Mouse (Mus musculus) right cerebral cortex, postnatal 14 days (tissue): ENCODE results near the gene Slc26a5.

Source experiments
- DNase-seq: peaks from one replicate; pipeline ENCODE4 v3.0.0; 2022

Gene Slc26a5

DNA sequence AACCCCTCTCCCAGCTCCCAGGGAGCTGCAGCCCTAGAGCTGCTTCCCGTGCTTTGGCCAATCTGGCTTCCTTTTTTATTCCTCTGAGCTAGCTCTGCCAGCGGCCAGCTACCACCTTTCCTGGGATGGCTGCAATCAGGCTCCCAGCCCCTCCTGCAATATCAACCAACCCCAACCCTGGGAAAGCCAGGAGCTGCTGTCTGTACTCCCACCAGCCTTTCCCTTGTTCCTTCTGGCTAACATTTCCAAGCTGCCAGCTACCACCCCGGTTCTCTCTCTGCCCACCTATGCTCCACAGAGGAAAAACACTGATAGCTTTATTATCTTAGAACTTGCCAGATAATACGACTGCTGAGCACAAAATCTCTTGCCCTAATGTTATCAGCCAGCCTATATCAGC lies 60.6 kb downstream of the Slc26a5 start:
- no peak for DNase-seq

DNA sequence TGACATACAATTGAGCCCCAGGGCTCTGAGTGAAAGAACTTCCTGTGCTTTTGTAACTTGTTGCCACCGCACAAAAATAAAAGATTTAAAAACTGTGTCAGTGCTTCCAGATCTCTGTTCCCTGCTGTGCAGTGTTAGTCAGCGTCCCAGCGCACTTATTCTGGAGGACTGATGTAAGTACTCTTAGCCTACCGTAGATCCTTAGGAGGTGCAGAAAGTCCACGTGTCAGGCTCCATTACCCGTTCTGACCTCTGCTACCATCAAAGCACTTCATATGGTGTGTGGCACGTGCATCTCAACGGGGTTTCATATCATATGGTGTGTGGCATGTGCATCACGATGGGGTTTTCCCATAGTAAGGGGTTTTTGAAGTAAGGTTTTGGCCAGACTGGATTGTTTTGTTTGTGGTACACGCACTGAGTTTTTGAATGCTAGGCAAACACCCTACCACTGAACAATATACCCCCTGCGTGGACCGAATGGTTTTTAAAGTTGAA lies 61.7 kb downstream of the Slc26a5 start:
- DNase-seq: no peak

DNA sequence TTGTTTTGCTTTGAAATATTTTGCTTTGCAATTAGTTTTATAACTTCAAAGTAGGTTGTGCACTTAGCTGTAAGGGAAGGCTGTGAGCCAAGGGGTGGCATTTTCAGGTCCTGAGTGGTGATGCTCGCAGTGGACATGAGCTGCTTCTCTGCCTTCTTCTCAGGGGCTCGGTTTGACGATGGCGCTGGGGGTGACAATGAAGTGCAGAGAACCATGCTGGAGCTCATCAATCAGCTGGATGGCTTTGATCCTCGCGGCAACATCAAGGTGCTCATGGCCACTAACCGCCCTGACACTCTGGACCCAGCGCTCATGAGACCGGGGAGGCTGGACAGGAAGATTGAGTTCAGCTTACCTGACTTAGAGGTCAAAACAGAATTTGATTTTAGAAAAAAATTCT lies 62.5 kb downstream of the Slc26a5 start:
- DNase-seq: no peak

DNA sequence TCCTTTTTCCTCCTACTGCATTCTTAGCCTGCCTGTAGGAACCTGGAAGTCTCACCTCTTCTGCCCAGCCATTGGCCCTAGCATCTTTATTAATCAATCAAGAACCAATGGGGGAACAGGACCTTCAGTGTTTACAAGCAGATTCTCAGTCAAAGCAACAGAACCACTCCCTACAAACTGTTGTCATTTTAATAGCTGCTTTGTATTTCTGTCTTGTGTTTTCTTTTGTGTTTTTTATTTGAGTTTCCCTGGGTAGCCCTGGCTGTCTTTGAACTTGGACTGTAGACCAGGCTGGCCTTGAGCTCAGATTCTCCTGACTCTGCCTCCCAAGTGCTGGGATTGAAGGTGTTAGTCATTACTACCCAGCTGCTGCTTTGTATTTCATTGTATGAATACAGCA lies 73.2 kb downstream of the Slc26a5 start:
- no peak for DNase-seq

DNA sequence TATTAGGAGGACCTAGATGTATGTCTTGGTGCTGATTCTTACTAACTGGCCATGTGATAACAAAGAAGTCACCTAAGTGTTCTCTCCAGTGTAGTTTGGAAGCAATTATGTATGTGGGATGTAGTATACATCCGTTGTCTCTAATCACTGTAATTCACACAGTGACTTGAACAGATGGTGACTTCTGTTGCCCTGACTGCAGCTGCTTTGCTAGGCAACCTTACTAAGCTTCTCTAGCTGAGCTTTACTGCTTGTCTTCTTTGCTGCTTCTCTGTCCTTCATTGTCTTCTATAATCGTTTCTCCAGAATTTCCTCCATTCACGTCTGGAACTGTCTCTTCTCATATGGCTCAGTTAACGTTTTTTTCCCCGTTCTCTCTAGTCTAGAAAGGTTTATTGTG lies 76.3 kb downstream of the Slc26a5 start:
- DNase-seq: no peak

DNA sequence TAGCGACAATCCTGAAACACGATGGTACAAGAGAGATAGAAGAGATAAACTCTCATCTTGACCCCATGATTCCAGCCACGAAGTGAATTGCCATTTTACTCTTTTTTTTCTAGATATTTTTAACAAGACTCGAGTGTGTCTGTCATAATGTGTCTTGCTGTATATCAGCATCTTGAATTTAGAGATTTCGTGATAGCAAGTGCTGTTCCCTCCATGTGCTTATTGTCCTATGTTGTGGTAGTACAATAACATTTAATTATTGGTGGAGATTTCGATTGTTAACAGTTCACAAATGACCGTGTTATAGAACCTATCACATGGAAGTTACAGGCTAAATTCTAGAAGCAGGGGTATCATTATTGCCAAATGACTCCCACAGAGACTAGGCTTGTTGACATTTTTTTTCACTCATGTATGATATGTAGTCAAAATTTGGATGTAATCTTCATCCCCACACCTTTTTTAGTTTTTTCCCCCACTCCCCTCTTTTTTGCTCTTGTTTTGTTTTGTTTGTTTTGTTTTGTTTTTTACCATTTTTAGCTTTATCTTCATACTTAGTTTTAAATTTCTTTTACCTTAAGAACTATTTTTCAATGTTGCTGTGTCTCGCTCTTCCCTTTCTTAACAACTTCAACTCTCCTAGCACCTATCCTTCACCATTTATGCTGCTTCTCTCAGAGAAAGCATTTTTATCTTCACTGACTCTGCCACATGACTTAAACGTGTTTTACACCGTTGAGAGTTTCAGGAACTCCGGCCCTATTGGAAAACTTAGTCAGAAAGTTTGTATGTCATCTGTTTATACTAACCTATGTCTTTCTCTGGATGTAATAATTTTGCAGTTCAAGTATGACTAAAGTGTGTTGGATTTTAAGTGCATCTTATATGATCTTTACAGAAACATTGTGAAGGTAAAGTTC lies 78.0 kb downstream of the Slc26a5 start:
- DNase-seq: no peak

DNA sequence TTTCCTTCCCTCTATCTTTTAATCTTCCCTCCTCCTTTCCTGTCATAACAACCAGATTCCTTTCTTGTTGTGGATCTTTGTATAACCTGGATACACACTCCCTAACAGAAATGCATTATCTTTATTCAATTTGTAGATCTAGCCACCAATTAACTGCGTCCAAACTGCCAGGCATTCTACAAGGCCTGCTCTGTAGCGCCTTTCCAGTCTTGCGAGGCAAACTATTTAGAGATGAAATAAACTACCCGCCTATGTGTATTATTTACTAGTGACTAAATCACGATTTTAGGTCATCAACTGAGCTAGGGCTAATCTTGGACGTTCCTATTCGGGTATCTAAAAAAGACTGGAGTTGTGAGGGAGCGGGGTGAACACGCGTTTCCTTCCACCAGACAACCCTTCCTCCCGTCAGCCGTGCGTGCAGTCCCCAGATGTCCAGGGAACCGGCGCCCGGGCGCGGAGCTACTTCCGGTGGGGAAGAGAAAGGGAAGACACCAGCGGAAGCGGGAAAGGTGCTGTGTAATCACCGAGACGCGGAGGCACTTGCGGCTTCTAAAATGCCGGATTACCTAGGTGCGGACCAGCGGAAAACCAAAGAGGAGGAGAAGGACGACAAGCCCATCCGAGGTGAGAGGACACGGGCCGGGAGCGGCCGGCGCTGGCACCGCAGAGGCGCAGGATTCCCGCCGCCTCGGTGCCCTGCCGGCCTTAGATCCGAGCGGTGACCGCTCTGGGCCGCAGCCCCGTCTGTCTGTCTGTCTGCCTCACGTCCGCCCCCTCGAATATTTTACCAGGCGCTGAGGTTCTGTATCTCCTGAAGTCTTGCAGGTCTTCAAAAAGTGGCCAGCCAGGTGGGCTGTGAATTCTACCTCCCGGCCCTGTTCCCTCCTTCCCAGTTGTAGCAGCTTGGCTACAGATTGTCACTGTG lies 78.9 kb downstream of the Slc26a5 start:
- peak; percentile 92 for DNase-seq

DNA sequence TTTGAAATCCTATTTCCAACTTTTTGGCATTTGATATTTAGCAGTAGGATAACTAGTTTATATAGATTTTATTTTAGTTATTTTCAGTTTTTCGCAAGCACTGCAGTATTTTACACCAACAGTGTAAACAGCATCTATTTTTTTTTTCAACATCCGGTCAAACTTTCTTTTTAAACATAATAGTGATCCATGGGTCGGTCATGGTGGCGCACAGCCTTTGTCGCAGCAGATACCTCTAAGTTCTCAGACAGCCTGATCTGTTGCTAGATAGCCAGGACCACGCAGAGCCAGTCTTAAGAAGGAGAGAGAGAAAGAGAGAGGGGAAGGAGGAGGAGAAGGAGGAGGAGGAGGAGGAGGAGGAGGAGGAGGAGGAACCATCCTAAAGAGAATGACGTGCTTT lies 79.6 kb downstream of the Slc26a5 start:
- no peak for DNase-seq

DNA sequence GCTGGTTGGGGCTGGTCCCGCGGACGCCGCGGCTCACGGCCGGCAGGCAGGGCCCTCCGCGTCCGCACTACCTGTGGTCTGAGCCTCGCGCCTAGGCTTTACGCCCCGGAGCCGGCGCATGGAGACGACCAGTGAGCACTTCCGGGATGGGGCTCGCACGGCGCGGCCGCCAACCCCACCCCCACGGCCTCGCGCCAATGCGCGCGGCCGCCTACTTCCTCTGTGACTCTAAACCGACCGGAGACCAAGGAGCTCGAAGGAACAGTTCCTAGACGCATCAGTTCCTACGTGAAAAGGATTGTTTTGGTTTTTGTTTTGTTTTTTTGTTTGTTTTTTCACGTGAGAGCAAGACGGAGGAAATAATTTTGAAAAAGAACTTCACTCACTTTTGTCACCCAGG lies 80.4 kb downstream of the Slc26a5 start, which contains the start of the genes Dnajc2 and Psmc2:
TSS of gene Dnajc2 (minus strand) at position 199 of the 400 bp plus-strand sequence.
TSS of gene Psmc2 (plus strand) at position 231 of the 400 bp plus-strand sequence.
- DNase-seq: peak; percentile 87

DNA sequence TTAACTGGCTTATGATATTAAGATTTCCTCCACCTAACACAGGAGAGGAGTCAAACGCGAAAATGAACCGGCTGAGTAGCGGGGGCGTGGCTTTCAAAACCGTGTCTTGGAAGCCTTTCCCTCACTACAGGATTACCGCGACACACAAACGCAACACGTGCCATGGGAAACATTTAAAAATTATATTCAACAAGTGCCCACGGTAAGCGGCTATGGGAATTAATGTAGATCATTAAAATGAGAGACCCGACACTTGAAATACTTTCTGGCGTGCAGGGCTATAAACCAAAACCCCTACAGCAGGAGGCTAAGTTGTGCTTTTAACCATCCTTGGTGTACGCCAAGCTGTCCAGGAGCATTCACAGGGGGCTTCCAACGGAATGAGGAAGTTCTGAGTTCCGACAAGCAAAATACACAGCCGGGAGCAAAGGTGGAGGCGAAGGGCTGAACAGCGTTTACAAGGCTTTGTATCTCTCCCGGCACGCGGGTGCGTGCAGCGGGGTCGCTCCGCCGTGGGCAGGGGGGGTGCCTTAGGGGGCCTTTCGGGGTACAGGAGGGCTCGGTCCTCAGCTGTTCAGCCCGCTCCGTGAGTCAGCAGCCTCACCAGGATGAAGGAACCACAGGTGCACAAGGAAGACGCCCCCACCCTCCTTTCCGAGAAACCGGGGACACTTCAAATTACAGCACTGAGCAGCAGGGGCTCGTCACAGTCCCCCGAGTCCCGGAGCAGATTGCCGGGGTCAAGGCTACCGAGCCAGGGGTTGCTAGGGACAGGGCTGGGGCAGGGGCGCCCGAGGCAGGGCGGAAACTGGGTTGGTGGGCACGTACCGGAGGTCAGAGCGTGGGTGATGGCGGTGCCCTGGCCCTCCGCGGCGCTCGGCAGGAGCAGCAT lies 81.0 kb downstream of the Slc26a5 start:
- DNase-seq: peak; percentile 14

DNA sequence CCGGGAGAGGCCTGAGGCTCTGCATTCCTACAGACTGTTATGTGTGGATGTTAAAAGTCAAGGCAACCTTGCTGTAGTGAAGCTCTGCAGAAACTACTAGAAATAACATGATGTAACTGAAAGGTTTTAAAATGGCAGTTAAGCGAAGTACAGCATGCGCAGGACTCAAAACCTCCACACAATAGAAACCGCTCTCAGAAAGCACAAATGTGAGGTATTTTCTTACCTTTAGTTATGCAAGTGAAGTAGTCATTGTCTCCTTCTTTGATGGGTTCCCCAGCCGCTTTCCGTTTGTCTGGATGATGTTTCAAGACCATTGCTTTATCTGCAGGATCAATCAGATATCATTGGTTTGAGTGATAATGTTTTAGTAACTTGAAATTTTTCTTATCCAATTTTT lies 88.9 kb downstream of the Slc26a5 start:
- DNase-seq: no peak

DNA sequence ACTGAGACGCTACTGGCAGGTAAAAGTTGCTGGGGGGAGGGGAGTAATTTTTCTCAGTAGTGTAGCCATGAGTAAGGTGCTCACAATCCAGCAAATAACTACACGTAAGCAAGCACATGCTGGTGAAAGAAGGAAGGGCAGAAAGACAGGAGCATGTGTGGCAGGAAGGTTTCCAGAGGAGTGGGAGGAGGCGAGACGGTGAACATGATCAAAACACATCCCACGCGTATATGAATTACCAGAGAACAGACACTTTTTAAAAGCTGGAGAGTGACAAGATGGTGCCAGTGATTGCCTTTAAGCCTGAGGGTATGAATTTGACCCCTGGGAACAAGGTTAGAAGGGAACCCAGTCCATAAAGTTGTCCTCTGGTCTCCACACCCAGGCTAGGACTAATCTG lies 95.6 kb downstream of the Slc26a5 start:
- DNase-seq: no peak

DNA sequence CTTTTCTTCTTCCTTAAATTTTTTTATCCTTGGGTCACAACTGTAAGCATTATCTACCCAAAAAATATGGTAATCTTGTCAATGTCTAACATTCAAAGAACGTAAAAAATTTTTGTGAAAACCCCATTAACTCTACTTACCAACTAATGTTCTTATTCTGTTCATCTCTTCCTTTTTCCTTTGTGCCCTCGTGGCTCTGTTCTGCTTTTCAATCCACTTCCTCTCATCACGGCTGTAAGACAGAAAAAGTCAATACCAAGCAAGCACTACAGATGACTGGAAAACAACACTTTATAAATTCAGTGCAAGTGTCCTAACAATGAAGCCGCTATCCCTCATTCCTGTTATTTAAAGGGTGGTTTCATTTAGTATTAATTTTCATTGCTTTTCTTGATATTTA lies 96.9 kb downstream of the Slc26a5 start:
- DNase-seq: no peak
